Mouse (Mus musculus): ENCODE measurements around the gene Top3a.
A peak's percentile ranks its signal among the peaks of the same experiment; 100 is the strongest.

Gene Top3a

GRCm38 (mm10) chr11:60774158-60774689 lies 2.9 kb downstream of the Top3a start:
- DNase-seq: no peak

- no peak for DNase-seq
These were observed 5.0 kb downstream of the Top3a start for GRCm38 (mm10) chr11:60772161-60772560.

DNA sequence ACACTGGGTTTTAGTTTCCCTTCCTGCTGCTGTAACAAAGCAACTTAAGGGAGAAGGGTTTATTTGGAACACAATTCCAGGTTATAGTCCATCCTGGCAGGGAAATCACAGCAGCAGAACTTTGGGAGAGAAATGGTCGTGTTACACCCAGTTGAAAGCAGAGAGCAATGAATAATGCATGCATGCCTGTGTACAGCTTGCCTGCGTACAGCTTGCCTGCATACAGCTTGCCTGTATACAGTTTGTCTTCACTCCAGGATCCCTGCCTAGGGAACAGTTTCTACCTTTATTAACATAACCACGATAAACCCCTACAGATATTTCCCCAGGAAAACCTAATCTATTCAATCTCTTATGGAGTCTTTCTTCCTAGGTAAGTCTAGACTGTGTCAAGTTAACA lies 6.4 kb downstream of the Top3a start:
- no peak for DNase-seq

DNA sequence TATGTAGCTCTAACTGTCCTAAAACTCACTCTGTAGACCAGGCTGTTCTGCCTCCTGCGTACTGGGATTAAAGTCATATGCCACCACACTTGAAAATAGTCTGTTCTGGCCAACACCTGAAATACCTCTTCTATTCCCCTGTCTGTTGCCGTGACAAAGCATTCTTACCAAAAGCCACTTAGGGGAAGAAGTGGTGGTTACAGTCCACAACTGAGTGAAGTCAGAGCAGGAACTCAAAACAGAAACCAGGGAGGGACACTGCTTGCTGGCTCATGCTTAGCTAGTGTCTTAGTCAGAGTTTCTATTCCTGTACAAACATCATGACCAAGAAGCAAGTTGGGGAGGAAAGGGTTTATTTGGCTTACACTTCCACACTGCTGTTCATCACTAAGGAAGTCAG lies 7.8 kb downstream of the Top3a start:
- DNase-seq: no peak

GRCm38 (mm10) chr11:60766969-60767368 lies 10.2 kb downstream of the Top3a start:
- DNase-seq: no peak

DNA sequence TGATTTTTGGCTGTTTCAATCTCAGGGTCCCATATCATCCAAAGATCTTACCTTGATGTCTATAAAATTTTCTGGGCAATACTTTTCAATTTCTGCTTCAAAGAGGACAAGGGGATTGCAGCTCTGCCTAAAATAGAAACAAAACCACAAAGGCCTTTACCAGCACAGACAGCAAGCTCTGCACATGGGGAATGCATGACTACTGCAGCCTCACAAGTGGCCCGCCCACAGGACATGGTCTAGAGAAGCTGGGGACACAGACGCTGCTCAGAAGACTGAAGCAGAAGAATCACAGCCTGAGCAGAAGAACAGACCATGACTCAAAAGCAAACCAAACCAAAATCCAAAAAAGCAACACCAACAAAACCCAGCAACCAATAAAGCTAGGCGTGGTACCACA lies 15.5 kb downstream of the Top3a start:
- DNase-seq: no peak

DNA sequence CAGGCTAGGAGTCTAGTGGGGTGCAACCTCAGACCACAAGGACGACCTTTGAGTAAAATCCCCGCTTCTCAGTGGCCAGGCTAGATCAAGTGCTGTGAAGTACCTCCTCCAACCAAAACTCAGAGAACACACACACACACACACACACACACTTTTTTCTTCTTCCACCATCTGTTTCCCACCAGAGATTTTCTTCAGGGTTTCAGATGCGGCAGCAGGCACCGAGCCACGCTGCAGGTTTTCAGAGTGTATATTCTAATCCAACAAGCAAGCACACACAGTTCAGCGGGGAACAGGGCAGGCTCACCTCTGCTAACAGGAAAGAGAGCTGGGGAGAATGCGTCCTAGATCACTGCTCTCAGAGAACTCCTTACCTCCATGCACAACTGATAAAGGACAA lies 21.6 kb downstream of the Top3a start:
- no peak for DNase-seq

DNA sequence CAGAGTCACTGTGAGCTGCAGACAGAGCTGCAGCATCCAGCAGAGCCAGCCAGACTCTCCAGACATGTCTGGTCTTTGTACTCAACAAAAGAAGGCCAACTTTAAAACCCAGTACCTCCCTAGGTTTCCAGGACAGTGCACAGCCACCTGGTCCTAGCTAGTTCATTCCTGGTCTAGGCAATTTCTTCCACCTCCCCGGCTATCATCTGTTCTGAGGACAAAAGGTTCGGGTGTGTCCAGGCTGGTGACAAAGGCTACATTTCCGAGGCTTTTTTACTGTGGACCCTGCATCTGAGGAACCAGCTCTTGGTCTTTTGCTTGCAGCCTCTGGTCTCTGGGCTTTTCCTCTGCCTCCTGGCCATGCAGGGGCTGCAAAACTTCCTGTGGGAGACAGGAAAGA lies 36.8 kb downstream of the Top3a start:
- no peak for DNase-seq

GRCm38 (mm10) chr11:60737450-60737849 lies 39.7 kb downstream of the Top3a start:
- no peak for DNase-seq

DNA sequence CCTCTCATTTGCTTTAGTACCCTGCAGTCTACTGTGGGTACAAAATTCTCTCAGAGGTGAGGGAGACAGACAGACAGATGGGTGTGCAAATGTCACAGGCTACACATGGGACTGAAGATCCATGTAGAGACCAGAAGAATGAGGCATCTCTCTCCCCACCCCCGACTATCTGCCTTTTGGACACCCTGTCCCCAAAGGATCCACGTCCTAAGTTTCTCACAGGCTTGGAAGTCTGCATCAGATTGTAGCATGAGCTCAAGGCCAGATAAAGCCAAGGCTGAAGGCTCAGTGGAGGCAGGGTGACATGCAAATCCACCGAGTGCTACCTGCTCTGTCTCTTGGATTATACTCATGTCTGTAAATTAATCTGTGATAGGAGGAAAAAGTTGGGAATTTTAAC lies 40.7 kb downstream of the Top3a start:
- no peak for DNase-seq

DNA sequence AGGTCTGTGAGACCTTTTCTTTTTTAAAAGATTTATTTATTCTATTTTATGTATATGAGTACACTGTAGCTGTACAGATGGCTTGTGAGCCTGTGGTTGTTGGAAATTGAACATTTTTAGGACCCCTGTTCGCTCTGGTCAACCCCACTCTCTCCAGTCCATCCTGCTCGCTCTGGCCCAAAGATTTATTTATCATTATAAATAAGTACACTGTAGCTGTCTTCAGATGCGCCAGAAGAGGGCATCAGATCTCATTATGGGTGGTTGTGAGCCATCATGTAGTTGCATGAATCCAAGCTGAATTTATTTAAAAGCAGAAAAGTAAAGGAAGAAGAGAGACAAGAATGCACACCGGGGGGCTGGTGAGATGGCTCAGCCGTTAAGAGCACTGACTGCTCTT lies 42.0 kb downstream of the Top3a start:
- no peak for DNase-seq

GRCm38 (mm10) chr11:60734206-60734605 lies 43.0 kb downstream of the Top3a start:
- no peak for DNase-seq

- no peak for DNase-seq
These were observed 45.9 kb downstream of the Top3a start for GRCm38 (mm10) chr11:60731251-60731650.

- DNase-seq: no peak
These were observed 47.0 kb downstream of the Top3a start for GRCm38 (mm10) chr11:60730169-60730568.

GRCm38 (mm10) chr11:60729217-60729641 lies 47.9 kb downstream of the Top3a start:
- no peak for DNase-seq

GRCm38 (mm10) chr11:60728260-60728761 lies 48.9 kb downstream of the Top3a start, which contains the start of gene Mief2:
Gene Mief2 (plus strand): TSS chr11:60728398.
- DNase-seq: peak; percentile 100

- no peak for DNase-seq
These were observed 49.6 kb downstream of the Top3a start for GRCm38 (mm10) chr11:60727392-60728140.

GRCm38 (mm10) chr11:60726601-60727391 lies 50.4 kb downstream of the Top3a start, which contains the start of gene Flii:
Gene Flii (minus strand): TSS chr11:60727263.
- peak; percentile 98 for DNase-seq

GRCm38 (mm10) chr11:60719263-60719662 lies 57.9 kb downstream of the Top3a start:
- no peak for DNase-seq

DNA sequence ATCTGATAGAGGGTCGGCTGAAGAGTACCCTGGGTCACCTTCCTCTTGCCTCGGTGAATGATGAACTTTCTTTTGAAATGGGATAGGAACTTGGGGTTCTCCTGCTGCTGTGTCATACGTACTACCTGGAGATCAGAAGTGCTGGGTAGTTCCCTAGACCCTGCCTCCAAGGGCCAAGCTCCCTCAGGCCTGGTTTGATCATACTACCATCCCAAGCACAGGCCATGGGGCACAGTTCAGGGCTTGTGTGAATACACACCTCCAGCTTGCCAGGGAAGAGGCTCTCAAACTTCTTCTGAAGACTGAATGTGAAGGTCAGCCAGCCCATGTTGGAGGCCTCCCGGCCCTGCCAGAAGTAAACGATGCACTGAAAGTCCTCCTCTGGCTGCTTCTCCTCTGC lies 61.3 kb downstream of the Top3a start:
- DNase-seq: peak; percentile 88

GRCm38 (mm10) chr11:60712639-60713255 lies 64.4 kb downstream of the Top3a start:
- DNase-seq: peak; percentile 90

DNA sequence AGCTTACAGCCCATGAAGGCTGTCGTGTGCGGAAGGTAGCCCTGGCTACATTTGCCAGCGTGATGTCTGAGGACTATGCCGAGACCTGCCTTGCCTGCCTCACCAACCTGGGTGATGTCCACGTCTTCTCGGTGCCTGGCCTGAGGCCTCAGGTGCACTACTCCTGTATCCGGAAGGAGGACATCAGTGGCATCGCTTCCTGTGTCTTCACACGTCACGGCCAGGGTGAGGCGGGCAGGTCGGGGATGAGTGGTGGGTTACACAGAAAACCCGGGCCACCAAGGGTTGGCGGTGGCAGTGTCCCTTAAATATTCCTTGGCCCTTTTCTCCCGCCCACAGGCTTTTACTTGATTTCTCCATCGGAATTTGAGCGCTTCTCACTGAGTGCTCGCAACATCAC lies 65.1 kb downstream of the Top3a start:
- DNase-seq: peak; percentile 89

- peak; percentile 89 for DNase-seq
These were observed 65.9 kb downstream of the Top3a start for GRCm38 (mm10) chr11:60711218-60711617.

Data from heart, adult 11 months (tissue).